Mouse (Mus musculus) kidney, adult 2 months (tissue): ENCODE data around the gene Rbp2. TPM values are rescaled to one million over a fixed set of nuclear protein-coding genes. Genes with fewer than 3 reads are reported as not detected.
A peak's percentile ranks its signal among the peaks of the same experiment; 100 is the strongest.

ENCODE experiments used
- DNase-seq: peaks from one replicate; pipeline ENCODE4 v3.0.0; 2021
- H3K27ac ChIP-seq: fragments of 200-500 bp; 2 replicates; pipeline ENCODE4 v1.5.1; 2012; ENCODE audit warnings: low read depth, low read length, control low read depth, inconsistent platforms; ENCODE audit not compliant: insufficient read depth
- H3K27me3 ChIP-seq: fragments of 200-500 bp; replicated peaks from 2 replicates; pipeline ENCODE4 v1.6.1; 2012; ENCODE audit warnings: mild to moderate bottlenecking, moderate library complexity, low read length, inconsistent platforms; ENCODE audit not compliant: control insufficient read depth, insufficient read depth
- H3K36me3 ChIP-seq: fragments of 200-500 bp; 2 replicates; pipeline ENCODE4 v1.6.1; 2012; ENCODE audit warnings: mild to moderate bottlenecking, moderate library complexity, low read length, inconsistent platforms; ENCODE audit not compliant: control insufficient read depth, insufficient read depth
- H3K4me1 ChIP-seq: fragments of 200-500 bp; 2 replicates; pipeline ENCODE4 v1.6.1; 2011; ENCODE audit warnings: low read length; ENCODE audit not compliant: control insufficient read depth, insufficient read depth
- H3K4me3 ChIP-seq: fragments of 200-500 bp; 2 replicates; pipeline ENCODE4 v1.5.1; 2011; ENCODE audit warnings: mild to moderate bottlenecking, low read depth, low read length, control low read depth; ENCODE audit not compliant: insufficient read depth
- CTCF ChIP-seq: fragments of 200-500 bp; conservative IDR thresholded peaks from 2 replicates; pipeline ENCODE4 v1.5.1; 2011; ENCODE audit warnings: low read depth, mild to moderate bottlenecking, control low read depth, low read length, moderate library complexity, mixed read lengths; ENCODE audit not compliant: insufficient read depth, insufficient read length
- POLR2A ChIP-seq: fragments of 200-500 bp; IDR thresholded peaks from one replicate; pipeline ENCODE4 v1.6.1; 2011; ENCODE audit warnings: low read depth, low read length, control low read depth
- WGBS: fragments of 180-500 bp; shearing (Covaris S2); methylation state at CpG from one replicate; pipeline ENCODE4 v1.1.7; 2018; 5-methylcytosine and 5-hydroxymethylcytosine counted together
- polyA plus RNA-seq: library from polyadenylated mRNA; depleted of rRNA; stranded (reverse); fragments of >200 nt; gene quantifications from 2 replicates; pipeline ENCODE4 v1.2.3, GENCODE M21; 2012; rRNA removed

Rbp2 gene
- polyA plus RNA-seq, 1 experiment = not detected

DNA sequence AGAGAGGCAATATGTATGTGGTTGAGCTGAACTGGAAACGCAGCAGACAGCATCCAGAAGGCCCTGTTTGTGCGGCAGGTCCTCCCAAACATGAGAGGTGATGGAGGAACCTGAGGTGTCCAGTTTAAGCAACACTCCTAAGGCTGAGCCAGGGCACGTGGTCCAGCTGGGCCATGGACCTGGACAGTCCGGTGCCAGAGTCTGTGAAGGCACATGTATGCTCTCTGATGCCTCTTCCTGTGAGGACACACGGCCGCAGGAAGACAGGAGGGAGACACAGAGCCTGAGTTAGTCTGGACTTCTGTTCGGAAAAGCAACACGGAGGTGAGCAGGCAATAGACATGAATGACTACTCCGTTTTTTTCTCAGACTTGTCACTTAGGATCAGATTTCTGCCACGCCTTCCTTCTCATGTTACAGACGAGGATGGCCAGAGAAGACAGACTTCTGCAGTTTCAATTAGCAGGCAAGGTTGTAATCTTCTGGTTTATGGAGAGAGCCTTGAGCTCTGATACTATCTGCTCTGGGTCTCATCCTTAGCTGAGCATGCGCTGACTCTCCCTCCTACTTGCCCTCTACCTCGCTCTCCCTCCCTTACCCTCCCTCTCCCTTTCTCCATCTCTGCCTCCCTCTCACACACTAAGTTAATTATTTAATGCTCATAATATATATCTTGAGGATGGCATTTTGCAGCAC, 52.2 kb downstream of the Rbp2 start:
- H3K27me3 ChIP-seq = no peaks in the 10 kb centered on the region
- WGBS = 33% methylated on average over 13 of the region's 13 CpGs
- H3K4me1 ChIP-seq = no peaks in the 10 kb centered on the region
- no peaks in the 10 kb centered on the region for H3K36me3 ChIP-seq
- no peak overlapping the region for H3K27ac ChIP-seq
- TF ChIP-seq CTCF (no peak), POLR2A (no peak)
- DNase-seq = no peak
- H3K4me3 ChIP-seq = no peak overlapping the region

- H3K27ac ChIP-seq = no peak overlapping the region
- TF ChIP-seq CTCF (peak; percentile 52), POLR2A (no peak)
- H3K36me3 ChIP-seq = no peaks in the 10 kb centered on the region
- no peaks in the 10 kb centered on the region for H3K27me3 ChIP-seq
- H3K4me3 ChIP-seq = no peak overlapping the region
- H3K4me1 ChIP-seq = no peaks in the 10 kb centered on the region
- peak; percentile 77 for DNase-seq
- 3% methylated on average over 13 of the region's 13 CpGs for WGBS
Observed at GRCm38 (mm10) chr9:98538713-98539360, 52.9 kb downstream of the Rbp2 start.

DNA sequence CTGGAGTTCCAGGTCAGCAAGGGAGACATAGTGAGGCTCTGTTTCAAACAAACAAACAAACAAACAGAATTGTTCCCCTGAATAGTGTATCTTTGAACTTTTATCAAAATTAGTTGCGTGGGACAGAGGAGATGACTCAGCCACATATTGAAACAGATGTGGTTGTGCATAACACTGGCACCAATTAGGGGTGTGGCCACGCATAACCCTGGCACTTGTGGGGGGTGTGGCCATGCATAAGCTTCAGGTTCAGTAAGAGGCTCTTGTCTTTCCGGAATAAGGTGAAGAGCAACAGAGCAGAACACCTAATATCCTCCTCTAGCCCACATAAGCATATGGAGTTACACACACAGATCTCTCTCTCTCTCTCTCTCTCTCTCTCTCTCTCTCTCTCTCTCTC, 58.1 kb downstream of the Rbp2 start:
- H3K36me3 ChIP-seq = no peaks in the 10 kb centered on the region
- TF ChIP-seq CTCF = no peak
- TF ChIP-seq POLR2A = no peak
- 54% methylated on average over 3 of the region's 3 CpGs for WGBS
- no peak overlapping the region for H3K4me3 ChIP-seq
- H3K4me1 ChIP-seq = no peaks in the 10 kb centered on the region
- H3K27me3 ChIP-seq = no peaks in the 10 kb centered on the region
- DNase-seq = no peak
- no peak overlapping the region for H3K27ac ChIP-seq

Other genes starting within 250 kb of the Rbp2 start
- 27.7 and 29.4 TPM in 2 replicates for gene Nmnat3, start 198.7 kb upstream of the Rbp2 start, polyA plus RNA-seq
- 6.4 and 6.7 TPM in 2 replicates for gene Rbp1, start 63.2 kb upstream of the Rbp2 start, polyA plus RNA-seq
- gene Copb2, start 77.6 kb downstream of the Rbp2 start, polyA plus RNA-seq = 37.8 and 43.3 TPM in 2 replicates
- 19.7 and 22.4 TPM in 2 replicates for gene Mrps22, start 115.5 kb downstream of the Rbp2 start, polyA plus RNA-seq